Mouse (Mus musculus) G1E (cell line): ENCODE measurements around the gene Anxa6.

Source experiments
- CTCF ChIP-seq: IDR thresholded peaks from 2 replicates; pipeline ENCODE4 v1.5.1; 2012; ENCODE audit warnings: low read depth, low read length, inconsistent platforms, mixed read lengths
- GATA1 ChIP-seq: IDR thresholded peaks from 2 replicates; pipeline ENCODE4 v1.6.1; 2012; ENCODE audit warnings: borderline replicate concordance, low read length, inconsistent platforms, mixed read lengths
- GATA2 ChIP-seq: IDR thresholded peaks from 2 replicates; pipeline ENCODE4 v1.6.1; 2012; ENCODE audit warnings: low read depth, low read length, inconsistent platforms, borderline replicate concordance
- POLR2AphosphoS5 ChIP-seq: IDR thresholded peaks from 2 replicates; pipeline ENCODE4 v1.6.1; 2012; ENCODE audit warnings: low read depth, low read length, inconsistent platforms; ENCODE audit not compliant: insufficient replicate concordance
- TAL1 ChIP-seq: conservative IDR thresholded peaks from 2 replicates; pipeline ENCODE4 v1.6.1; 2012; ENCODE audit warnings: low read depth, low read length, inconsistent platforms, mixed read lengths

DNA sequence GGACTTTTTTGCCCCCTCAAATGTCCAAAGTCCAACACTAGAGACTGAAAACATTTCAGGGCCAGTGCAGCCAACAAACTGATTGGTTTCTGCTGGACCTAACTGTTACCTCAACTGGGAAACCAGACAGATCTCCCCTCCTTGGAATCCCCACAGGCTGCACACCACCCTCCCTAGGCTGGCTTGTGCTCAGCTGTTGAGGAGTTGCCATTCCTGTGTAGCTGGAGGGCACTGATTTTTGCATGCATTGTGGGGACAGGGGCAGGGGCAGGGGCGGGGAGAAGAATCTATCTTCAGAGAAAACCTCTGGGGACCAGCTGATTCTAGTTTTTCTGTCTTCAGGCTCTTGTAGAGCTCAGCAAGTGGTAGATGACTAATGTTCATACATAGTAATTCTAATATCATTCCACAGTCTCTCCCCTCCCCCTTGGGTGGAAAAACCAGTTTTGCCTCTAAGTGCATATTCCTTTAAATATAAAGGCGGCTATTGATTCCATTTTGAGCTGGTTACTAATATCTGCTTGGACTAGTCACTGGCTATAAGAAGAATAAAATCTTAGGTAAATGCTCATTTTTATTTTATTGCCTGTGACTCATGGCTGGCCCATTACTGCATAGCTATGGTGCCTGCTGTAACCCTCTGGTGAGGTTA, 5.9 kb downstream of the Anxa6 start:
- no peak for TF ChIP-seq CTCF
- no peak for TF ChIP-seq GATA1
- no peak for TF ChIP-seq TAL1
- no peak for TF ChIP-seq POLR2AphosphoS5
- no peak for TF ChIP-seq GATA2
